Mouse (Mus musculus): ENCODE data around the gene Skap1. TPM values are rescaled to one million over a fixed set of nuclear protein-coding genes. Genes with fewer than 3 reads are reported as not detected.

Skap1 gene
- polyA plus RNA-seq, 1 experiment = not detected

DNA sequence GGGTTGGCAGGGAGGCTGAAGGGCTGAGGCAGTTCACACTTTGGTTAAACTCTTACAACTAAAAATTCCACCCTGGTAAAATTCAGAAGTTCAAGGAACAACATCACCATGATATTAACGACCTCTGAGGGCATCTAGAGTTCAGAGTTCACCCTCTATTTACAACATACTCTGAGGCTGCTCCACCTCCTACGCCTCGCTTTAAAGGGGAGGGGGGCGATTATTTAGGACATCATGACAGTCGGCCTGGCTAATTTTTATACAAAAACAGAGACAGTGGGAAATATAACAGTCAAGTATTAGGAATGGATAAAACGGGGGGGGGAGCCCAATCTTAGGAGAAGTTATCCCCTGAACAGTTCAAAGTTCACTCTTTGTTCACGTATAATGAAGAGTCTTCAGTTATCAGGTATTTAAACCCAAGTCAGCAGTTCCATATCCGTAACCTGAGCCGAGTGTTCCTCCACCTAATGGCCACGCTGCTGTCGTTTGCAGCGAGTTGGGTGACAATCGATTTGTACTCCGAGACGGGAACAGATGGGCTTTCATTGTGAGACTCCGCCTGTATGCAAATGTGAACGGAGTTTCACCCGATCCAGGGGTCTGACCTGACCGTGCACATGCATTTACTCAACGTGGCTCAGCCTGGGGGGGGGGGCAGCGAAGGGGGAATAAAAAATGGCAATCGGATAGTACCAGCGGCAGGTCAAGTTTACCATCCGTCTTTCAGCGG, 114.3 kb downstream of the Skap1 start:
- TF ChIP-seq GATA1 (IDR thresholded peaks at IDR 0.05; ENCODE audit: low read length) = no peak

DNA sequence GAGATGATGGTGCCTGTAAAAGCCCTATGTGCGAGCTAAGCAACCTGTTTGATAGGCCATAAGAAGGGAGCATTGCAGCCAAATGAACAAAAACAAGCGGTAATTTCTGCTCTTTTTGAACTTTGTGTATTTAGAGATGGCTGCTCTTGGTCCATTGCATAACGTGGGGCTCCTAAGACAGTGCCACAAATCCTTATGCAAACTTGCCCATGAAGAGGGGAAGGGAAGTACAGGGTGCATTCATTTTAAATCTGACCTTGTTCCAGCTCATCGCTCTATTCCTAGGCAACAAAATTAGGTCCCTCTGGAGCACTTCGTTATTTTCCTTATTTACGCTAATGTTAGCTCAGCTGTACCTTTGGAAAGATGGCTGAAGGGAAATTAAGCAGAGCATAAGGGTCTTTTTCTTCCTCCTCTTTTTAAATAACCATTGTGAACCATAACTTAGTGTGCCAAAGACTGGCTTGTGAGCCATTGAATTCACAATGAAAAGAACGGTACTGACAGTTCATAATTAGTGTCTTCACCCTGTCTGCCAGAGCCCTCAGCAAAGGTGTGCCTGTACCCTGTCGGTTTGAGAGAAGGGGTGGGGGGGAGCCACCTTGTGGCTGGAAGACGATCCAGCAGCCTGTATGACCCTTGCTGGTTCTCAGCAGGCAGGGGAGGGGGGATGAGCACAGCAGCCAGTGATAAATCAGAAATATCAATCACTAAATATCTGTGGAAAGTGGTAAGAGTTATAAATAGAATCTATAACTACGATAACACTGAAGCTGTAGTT, 117.4 kb downstream of the Skap1 start:
- TF ChIP-seq GATA1 (IDR thresholded peaks at IDR 0.05; ENCODE audit: low read length) = no peak

DNA sequence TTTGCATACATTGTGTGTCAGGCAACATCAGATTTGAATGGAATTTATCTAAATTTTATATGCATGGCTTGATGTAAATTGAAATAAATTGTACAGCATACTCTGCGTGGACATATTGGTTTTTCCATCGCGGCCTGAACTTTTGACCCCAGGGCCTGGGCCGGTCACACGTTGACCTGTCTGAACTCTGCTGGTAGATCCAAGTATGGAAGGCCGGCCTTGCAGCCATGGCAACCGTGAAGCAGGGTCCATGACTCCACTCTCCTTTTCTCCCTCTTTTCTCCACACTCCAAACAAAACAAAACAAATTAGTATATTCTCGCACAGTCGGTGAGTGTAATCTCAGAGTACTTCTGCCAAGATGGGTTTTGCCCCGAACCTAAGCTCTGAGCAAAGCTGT, 118.2 kb downstream of the Skap1 start:
- no peak for TF ChIP-seq GATA1 (IDR thresholded peaks at IDR 0.05; ENCODE audit: low read length)

DNA sequence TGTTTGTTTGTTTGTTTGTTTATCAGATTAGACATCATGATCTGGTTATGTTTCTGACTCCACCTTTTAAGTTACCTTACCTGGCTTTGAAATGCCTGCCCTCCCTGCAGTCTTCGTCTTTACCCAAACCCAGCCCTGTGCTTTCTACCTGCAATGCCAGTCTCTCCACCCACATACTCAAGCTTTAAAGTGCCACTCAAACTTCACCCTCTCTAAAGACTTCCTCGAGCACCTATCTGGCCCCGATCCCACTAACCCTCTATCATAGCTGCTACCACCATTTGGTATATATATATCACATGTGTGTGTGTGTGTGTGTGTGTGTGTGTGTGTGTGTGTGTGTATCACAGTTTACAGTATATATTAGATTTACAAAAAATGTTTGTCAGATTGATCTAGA, 125.4 kb downstream of the Skap1 start:
- no peak for TF ChIP-seq GATA1 (IDR thresholded peaks at IDR 0.05; ENCODE audit: low read length)

DNA sequence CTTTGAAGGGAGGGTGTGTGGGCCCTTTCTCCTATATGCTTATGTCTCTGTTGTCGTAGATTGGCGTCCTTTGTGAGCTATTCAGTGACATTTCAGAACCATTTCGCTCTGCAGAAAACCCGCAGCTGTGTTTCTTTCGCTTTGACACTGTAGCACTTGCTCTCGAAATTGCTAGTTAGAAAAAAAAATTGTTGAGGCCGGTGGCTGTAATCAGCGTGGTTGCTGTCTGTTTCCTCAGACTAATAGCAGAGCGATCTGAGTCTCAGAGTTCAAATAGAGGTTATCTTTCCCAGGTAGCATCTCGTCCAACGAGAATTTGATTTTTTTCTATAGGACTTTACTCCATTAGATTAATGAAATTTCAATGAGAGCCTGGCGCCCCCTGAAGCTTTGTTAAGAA, 131.5 kb downstream of the Skap1 start:
- TF ChIP-seq GATA1 (IDR thresholded peaks at IDR 0.05; ENCODE audit: low read length) = no peak

DNA sequence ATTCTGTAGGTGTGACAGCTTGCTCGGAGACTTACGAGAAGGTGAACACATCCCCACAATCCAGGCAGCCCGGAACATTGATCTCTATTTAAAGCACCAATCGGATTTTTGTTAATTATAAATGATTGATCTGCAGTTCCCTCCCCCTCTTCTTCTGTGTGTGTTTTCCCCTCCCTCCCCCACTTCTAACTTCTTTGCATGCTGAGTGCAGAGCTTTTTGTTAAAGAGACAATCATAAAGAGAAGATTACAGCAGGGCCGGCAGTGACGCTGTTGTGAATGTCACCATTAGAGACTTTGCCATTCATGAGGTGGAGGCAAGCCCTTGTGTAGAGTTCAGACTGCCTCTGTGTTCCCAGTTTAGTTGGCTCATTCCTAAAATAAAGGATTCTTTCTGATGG, 131.9 kb downstream of the Skap1 start:
- no peak for TF ChIP-seq GATA1 (IDR thresholded peaks at IDR 0.05; ENCODE audit: low read length)

DNA sequence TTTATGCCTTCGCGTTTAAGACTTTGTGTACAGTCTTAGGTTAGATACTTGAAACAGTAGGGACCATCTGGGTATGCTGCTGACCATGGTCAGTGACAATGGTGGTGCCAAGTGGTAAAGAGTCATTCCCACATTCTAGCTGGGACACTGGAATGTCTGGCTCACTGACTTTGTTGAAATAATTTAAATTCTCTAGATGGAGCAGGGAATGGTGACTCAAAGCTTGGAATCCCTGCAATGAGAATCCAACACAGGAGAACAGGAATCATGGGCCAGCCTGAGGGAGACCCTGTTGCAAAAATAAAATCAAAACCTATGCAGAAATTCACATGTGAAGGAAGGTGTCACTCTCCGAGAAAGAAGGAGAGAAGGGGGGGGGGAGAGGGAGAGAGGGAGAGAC, 138.4 kb downstream of the Skap1 start:
- no peak for TF ChIP-seq GATA1 (IDR thresholded peaks at IDR 0.05; ENCODE audit: low read length)

DNA sequence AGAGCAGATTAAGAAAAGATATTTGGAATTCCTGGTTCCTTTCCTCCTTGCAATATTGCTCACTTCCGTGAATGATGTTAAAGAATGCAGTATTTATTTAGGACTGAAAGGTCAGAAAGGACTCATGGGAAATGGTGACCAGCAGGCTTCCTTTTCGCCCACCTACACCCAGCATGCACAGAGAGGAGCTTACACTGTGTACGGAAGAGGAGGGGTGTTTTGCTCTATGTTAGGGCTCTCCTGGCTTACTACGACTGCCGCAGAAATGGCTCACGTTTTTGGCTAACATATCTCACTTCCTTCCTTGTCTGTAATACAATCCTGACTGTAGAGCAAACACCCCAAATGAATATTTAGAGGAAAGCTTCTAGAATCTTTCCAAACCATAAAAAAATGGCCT, 139.9 kb downstream of the Skap1 start:
- TF ChIP-seq GATA1 (IDR thresholded peaks at IDR 0.05; ENCODE audit: low read length) = no peak

DNA sequence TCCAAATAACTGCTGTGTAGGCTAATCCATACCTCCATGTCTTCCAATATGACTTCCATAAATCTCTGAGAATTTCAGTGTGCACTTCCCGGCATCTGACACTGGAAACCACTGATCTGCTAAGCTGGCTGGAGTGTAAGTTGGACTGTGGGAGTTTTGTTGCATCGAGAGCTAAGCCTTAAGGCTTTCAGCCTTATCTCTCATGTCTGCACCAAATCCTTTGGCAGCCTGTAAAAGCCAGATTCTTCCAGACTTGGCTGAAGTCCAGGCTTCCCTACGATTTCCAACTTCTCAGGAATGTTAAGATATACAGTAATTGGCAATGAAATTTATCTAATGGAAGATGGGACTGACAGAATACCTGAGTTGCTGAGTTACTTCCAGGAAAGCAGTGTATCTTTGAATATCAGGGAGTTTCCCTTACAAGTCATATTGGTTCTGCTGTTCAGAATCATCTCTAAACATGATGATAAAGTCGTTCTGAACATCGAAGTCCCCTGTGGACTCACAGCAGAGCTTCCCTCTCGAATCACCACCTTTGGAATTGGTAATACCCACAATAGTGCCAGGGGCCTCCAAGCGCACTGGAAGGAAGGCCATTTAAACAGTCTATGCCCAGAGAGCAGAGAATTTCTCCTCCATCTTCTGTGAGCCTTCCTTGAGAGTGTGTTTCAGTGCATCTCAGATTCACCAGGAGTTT, 140.5 kb downstream of the Skap1 start:
- no peak for TF ChIP-seq GATA1 (IDR thresholded peaks at IDR 0.05; ENCODE audit: low read length)

DNA sequence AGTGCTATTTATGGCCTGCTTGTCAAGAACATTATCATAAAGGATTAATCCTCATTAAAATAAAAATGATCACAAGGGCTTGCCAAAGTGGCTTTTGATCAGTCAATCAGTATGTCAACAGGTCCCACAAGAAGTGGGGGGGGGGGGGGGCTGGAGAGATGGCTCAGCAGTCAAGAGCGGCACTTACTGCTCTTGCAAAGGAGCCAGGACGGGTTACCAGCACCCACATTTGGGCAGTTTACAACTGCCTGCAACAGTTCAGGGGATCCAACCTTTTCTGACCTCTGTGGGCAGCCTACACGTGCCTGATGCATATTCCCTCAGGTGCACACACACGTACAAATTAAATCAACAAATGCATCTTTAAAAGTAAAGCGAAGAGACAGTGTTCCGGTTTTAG, 141.1 kb downstream of the Skap1 start:
- TF ChIP-seq GATA1 (IDR thresholded peaks at IDR 0.05; ENCODE audit: low read length) = no peak

DNA sequence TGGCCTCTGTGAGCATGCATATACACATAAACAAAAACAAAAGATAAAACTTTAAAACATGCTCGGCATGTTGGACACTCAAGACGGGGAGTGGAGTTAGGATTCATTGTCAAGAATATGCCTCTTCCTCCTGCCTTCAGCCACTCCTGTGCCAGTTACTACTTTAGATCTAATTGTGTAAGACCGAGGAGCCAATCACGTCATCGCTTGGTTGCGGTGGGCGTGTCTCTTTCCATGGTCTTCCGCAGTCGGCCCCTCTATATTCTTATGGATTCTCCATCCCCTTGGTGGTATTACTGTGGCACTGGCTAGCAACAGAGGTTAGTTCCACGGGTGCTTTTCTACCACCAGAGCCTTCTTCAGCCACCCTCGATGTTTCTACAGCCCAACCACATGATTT, 148.2 kb downstream of the Skap1 start:
- TF ChIP-seq GATA1 (IDR thresholded peaks at IDR 0.05; ENCODE audit: low read length) = no peak

DNA sequence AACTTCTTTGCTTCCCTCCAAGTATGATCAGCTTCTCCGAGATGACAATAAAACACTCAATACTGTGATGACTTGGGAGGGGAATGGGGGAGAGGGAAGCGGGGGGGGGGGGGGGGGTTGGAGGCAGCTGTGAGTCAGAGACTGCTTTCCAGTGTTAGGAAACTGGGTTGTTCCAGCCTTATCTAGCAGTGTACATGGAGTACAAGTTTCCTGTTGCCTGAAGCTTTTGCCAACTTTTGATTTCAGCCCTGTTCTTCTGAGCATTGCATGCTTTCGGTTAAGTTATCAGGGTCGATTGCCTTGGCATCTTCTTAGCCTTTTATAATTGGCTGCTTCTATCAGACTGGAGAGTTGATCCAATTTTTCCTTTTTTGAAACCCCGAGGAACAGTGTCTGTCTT, 152.4 kb downstream of the Skap1 start:
- TF ChIP-seq GATA1 (IDR thresholded peaks at IDR 0.05; ENCODE audit: low read length) = no peak

DNA sequence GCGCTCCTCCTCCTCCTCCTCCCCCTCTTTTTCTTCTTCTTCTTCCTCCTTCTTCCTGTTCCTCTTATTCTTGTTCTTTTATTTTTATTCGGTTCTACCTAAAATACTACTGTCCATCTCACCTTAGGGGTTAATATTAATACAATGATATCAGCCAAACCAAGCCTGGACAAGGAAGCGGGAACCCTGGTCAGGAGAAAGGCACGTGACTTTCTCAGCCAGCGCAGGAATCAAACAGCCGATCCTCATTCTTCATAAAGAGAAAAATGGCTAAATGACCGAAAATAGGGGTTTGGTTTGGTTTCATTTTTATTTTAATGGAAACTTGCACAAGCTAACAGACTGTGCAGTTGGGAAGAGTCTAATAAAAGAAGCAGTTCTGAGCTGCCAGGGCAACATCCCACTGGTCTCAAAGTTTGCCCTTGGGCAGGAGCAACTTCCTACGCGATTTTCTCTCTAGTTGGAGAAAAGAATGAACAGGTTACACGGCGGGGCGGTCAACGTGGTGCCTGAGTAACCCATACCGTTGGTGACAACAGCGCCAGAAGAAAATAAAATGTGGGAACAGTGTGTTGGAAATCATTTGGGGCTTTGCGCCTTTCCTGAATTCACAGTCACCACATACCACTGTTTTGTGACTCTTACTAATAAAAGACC, 154.5 kb downstream of the Skap1 start:
- TF ChIP-seq GATA1 (IDR thresholded peaks at IDR 0.05; ENCODE audit: low read length) = no peak

DNA sequence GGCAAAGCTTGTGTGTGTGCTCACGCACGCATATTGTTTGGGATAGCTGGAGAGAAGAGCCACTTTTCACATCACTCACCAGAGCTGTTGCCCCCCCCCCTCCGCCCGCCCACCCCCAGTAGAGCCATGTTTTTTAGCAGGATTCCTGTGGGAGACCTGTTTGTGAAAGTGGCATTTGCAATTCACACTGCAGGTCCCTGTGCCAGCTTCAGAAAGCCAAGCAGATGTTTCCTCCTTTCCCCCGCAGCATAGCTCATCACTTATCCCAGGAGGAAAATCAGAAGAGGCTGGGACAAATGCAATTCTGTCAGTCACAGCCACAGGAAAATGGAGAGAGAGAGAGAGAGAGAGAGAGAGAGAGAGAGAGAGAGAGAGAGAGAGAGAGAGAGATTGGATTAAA, 155.2 kb downstream of the Skap1 start:
- no peak for TF ChIP-seq GATA1 (IDR thresholded peaks at IDR 0.05; ENCODE audit: low read length)

DNA sequence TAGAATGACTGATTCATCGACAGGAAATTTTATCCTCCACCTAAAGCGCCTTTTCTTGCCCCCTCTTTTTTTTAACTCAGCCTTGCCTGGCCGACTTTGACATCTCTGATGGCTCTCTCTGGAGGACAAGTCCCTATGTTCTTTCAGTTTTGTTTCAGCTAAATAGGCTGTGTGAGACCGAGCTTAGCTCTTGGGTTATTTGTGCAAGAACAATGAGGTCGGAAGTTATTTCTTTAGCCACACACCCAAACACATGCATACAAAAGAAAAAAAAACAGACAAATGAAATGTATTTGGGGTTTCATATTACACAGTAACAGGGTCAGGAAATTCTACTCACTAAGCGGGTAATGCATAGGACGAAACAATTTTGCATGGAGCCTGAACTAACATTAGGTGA, 155.6 kb downstream of the Skap1 start:
- no peak for TF ChIP-seq GATA1 (IDR thresholded peaks at IDR 0.05; ENCODE audit: low read length)

DNA sequence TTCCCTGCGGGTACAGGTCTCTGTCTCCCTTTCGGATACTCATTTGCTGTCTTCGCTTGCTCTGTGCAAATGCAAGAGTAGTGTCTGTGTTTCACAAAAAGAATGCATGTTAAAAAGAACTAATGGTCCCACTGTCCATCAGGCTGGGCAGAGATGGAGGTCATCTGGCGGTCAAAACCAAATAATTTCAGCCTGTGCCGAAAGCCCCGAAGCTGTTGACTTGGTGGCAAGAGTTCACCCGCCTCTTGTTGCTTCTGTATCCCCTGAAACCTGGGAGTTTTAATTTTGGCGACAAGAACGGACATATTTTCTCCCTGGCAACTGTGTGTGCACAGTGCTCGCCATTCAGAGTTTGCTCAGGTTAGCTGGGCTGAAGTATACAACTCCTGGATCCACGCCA, 156.3 kb downstream of the Skap1 start:
- no peak for TF ChIP-seq GATA1 (IDR thresholded peaks at IDR 0.05; ENCODE audit: low read length)
